9 mouse cellular contexts compared by ENCODE assay signal in genomic region chr2:32574901-32575585, GRCm38 (mm10). TPM values are rescaled to one million over a fixed set of nuclear protein-coding genes. Genes with fewer than 3 reads are reported as not detected.
DNase-seq lines count a peak whose midpoint lies in the region; ATAC-seq and TF ChIP-seq lines count a peak whose summit lies in the region.
"Had no signal": no experiment of that assay in that cellular context is flagged by ENCODE, and none has a peak within 500 bp of the region (broad histone marks: within the 10 kb centered on the region; RNA-seq: fewer than 3 reads in every experiment).

No protein-coding gene starts in this region.

- peak overlapping the region; percentile 19; the same call in 1 of the 2 replicates for H3K4me3 ChIP-seq in heart, postnatal 0 days (ENCODE audit: low read depth, low read length)
- peak overlapping the region; percentile 32 for H3K4me3 ChIP-seq in lung, embryonic 15.5 days

- H3K4me2 ChIP-seq in heart, postnatal 0 days (ENCODE audit: low read depth, low read length): peak overlapping the region; percentile 52
- peak overlapping the region; percentile 72 for H3K4me2 ChIP-seq in lung, embryonic 15.5 days

- no peaks in the 10 kb centered on the region for H3K9me3 ChIP-seq in heart, postnatal 0 days (replicated peaks; ENCODE audit: control insufficient read depth, low read length)
- no peaks in the 10 kb centered on the region for H3K9me3 ChIP-seq in lung, embryonic 15.5 days

- peaks cover 15% of the 10 kb centered on the region; the same call in 1 of the 2 replicates for H3K36me3 ChIP-seq in heart, postnatal 0 days (replicated peaks; ENCODE audit: control insufficient read depth, insufficient read depth, low read length)
- H3K36me3 ChIP-seq in lung, embryonic 15.5 days: peaks cover 5% of the 10 kb centered on the region; the same call in 1 of the 2 replicates

- ATAC-seq in heart, postnatal 0 days (ENCODE audit: insufficient read depth, low read depth): peak; percentile 22; the same call in 1 of the 2 replicates
- no peak for ATAC-seq in lung, embryonic 15.5 days (ENCODE audit: borderline replicate concordance, extremely low read depth, low FRiP score, low TSS enrichment)

- 1% methylated on average over 26 of the region's 26 CpGs for WGBS in heart, postnatal 0 days
- WGBS in lung, embryonic 15.5 days: 2% methylated on average over 26 of the region's 26 CpGs

- DNase-seq in 416B (ENCODE audit: low read depth): peak; percentile 70
- peak; percentile 89 for DNase-seq in NIH3T3 (ENCODE audit: low read depth)
- DNase-seq in embryo, embryonic 9.5 days (ENCODE audit: extremely low spot score): peak; percentile 63
- peak; percentile 23 for DNase-seq in heart, postnatal 0 days (ENCODE audit: low spot score)
- peak; percentile 72 for DNase-seq in layer of hippocampus, adult 9-11 months
- DNase-seq in retina, embryonic 14.5 days (ENCODE audit: low spot score): peak; percentile 78
- DNase-seq in ovary, postnatal 14 days (ENCODE audit: low spot score): no peak

- TF ChIP-seq CTCF in heart, postnatal 0 days (IDR thresholded peaks at IDR 0.05; ENCODE audit: low read depth): peak; percentile 66

- no peak overlapping the region for H3K9ac ChIP-seq in heart, postnatal 0 days (replicated peaks; ENCODE audit: low read depth, low read length)
- peak overlapping the region; percentile 30; the same call in 1 of the 2 replicates for H3K9ac ChIP-seq in lung, embryonic 15.5 days

- TF ChIP-seq EP300 in heart, postnatal 0 days (IDR thresholded peaks at IDR 0.05; ENCODE audit: low read depth): no peak

- peaks cover 16% of the 10 kb centered on the region for H3K27me3 ChIP-seq in heart, postnatal 0 days (ENCODE audit: control insufficient read depth, insufficient read depth, low read length)
- H3K27me3 ChIP-seq in lung, embryonic 15.5 days: peaks cover 23% of the 10 kb centered on the region

- H3K27ac ChIP-seq in heart, postnatal 0 days (ENCODE audit: low read depth): no peak overlapping the region
- no peak overlapping the region for H3K27ac ChIP-seq in lung, embryonic 15.5 days

- H3K4me1 ChIP-seq in heart, postnatal 0 days (ENCODE audit: control insufficient read depth, insufficient read depth): peaks cover 16% of the 10 kb centered on the region; the same call in 1 of the 2 replicates
- H3K4me1 ChIP-seq in lung, embryonic 15.5 days: peaks cover 18% of the 10 kb centered on the region

RNA-seq across cellular contexts. Expression of gene 9430097D07Rik, which starts 0.4 kb away (rescaled TPM):
- total RNA-seq in heart, postnatal 0 days (2014; rRNA removed; ENCODE audit: low replicate concordance): not detected in 2 replicates
- not detected in 2 replicates for polyA plus RNA-seq in heart, postnatal 0 days (2015; fragmentation: Nextera tagmentation; extraction: Ambion mirVana)
- polyA plus RNA-seq in lung, embryonic 15.5 days (2015; fragmentation: Nextera tagmentation; extraction: Ambion mirVana): 0.29 TPM in 1 of 2 replicates, not detected in the other
- polyA plus RNA-seq: gonadal fat pad, adult 2 months had no signal

RNA-seq across cellular contexts. Expression of gene Pip5kl1, which starts 0.4 kb away (rescaled TPM):
- not detected in 2 replicates for total RNA-seq in heart, postnatal 0 days (2014; rRNA removed; ENCODE audit: low replicate concordance)
- 0.18 TPM in 1 of 2 replicates, not detected in the other for polyA plus RNA-seq in heart, postnatal 0 days (2015; fragmentation: Nextera tagmentation; extraction: Ambion mirVana)
- polyA plus RNA-seq in lung, embryonic 15.5 days (2015; fragmentation: Nextera tagmentation; extraction: Ambion mirVana): 0.30 and 0.39 TPM in 2 replicates

RNA-seq across cellular contexts. Expression of gene Dpm2, which starts 4.4 kb away (rescaled TPM):
- total RNA-seq in heart, postnatal 0 days (2014; rRNA removed; ENCODE audit: low replicate concordance): 17.9 and 31.0 TPM in 2 replicates
- polyA plus RNA-seq in heart, postnatal 0 days (2015; fragmentation: Nextera tagmentation; extraction: Ambion mirVana): 56.1 and 58.4 TPM in 2 replicates
- 101 and 107 TPM in 2 replicates for polyA plus RNA-seq in lung, embryonic 15.5 days (2015; fragmentation: Nextera tagmentation; extraction: Ambion mirVana)

RNA-seq across cellular contexts. Expression of gene St6galnac4, which starts 11.9 kb away (rescaled TPM):
- 25.7 and 28.0 TPM in 2 replicates for total RNA-seq in heart, postnatal 0 days (2014; rRNA removed; ENCODE audit: low replicate concordance)
- polyA plus RNA-seq in heart, postnatal 0 days (2015; fragmentation: Nextera tagmentation; extraction: Ambion mirVana): 25.5 and 27.0 TPM in 2 replicates
- polyA plus RNA-seq in lung, embryonic 15.5 days (2015; fragmentation: Nextera tagmentation; extraction: Ambion mirVana): 25.9 and 26.1 TPM in 2 replicates

RNA-seq across cellular contexts. Expression of gene St6galnac6, which starts 24.5 kb away (rescaled TPM):
- total RNA-seq in heart, postnatal 0 days (2014; rRNA removed; ENCODE audit: low replicate concordance): 102 and 117 TPM in 2 replicates
- 44.1 and 44.3 TPM in 2 replicates for polyA plus RNA-seq in heart, postnatal 0 days (2015; fragmentation: Nextera tagmentation; extraction: Ambion mirVana)
- polyA plus RNA-seq in lung, embryonic 15.5 days (2015; fragmentation: Nextera tagmentation; extraction: Ambion mirVana): 25.0 and 26.2 TPM in 2 replicates
